Mouse (Mus musculus) bone marrow, adult 2 months (tissue): ENCODE data around the gene Nop2.

Source experiments
- CTCF ChIP-seq: fragments of 200-500 bp; IDR thresholded peaks from 2 replicates; pipeline ENCODE4 v1.5.1; 2011; ENCODE audit warnings: low read length, control low read depth; ENCODE audit not compliant: control insufficient read depth, insufficient read depth
- POLR2A ChIP-seq: fragments of 200-500 bp; IDR thresholded peaks from 2 replicates; pipeline ENCODE4 v1.6.1; 2011; ENCODE audit warnings: low read depth, mild to moderate bottlenecking, control low read depth, low read length, borderline replicate concordance; ENCODE audit not compliant: control insufficient read depth

DNA sequence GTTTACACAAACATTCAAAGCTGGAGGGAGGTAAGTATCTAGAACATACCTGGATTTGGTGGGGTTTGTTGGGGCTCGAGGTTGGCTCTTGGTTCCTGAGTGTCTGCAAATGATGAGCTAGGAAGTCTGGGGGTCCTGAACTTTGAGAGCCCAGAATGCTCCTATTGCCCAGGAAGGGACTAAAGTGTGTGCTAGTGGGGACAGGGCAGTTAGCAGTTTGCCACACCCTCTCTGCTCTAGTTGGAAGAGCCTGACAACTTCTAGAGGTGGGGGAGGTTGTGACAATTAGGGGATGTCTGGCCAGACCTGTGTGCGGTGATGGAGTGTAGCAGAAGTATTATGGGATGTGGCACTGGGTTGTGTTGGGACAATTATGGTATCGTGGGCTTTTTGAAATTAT lies 36.9 kb upstream of the Nop2 start:
- no peak for TF ChIP-seq CTCF
- TF ChIP-seq POLR2A, result no peak
